Comparison of ENCODE assay signal across 8 mouse cellular contexts in genomic region chr1:34290321-34290720, GRCm38 (mm10).
A peak's percentile ranks its signal among the peaks of the same experiment; 100 is the strongest.
DNase-seq lines count a peak whose midpoint lies in the region; ATAC-seq lines count a peak whose summit lies in the region.

No protein-coding gene starts in this region.

- DNase-seq in adrenal gland, postnatal 25 days = peak; percentile 22
- DNase-seq in adrenal gland, adult 8-10 months = no peak
- peak; percentile 25 to 30 for DNase-seq in spleen, postnatal 14 days (ENCODE audit: low spot score in 2 of 2)
- DNase-seq in spleen, adult 12 weeks (ENCODE audit: low spot score) = no peak
- DNase-seq in large intestine, adult 2 months (ENCODE audit: low read depth, low spot score) = peak; percentile 24
- DNase-seq in cerebellum, adult 8-10 months = no peak
- no peak for DNase-seq in cerebellum, postnatal 36 days

- no peak for ATAC-seq in erythroid progenitor cell, adult 5-6 weeks (replicated peaks; ENCODE audit: low FRiP score, poor library complexity, severe bottlenecking)

- 24% methylated on average over 12 of the region's 12 CpGs for WGBS in large intestine, adult 2 months

Comparison
In these comparisons a context has a peak if more than half of its experiments do, and no peak if none do; other contexts are left out.
1. DNase-seq: peak in adrenal gland, postnatal 25 days (single experiment), spleen, postnatal 14 days (2 of 2) and large intestine, adult 2 months (single experiment); none in adrenal gland, adult 8-10 months (single experiment), spleen, adult 12 weeks (single experiment), cerebellum, adult 8-10 months (single experiment) and cerebellum, postnatal 36 days (0 of 2).